Mouse (Mus musculus) testis, postnatal 14 days (tissue): Measurements from ENCODE around the gene Ddx10.
"Not testable (repeated sequence)": the region's sequence is repeated elsewhere in the genome, so short reads cannot be mapped to it uniquely, and the experiment has no call there.

Source experiments
- DNase-seq: peaks from one replicate; pipeline ENCODE4 v3.0.0; 2021; ENCODE audit warnings: low spot score

Ddx10 gene

GRCm38 (mm10) chr9:53144266-53144665, 103.6 kb downstream of the Ddx10 start:
- DNase-seq: no peak

- DNase-seq: no peak
Observed at GRCm38 (mm10) chr9:53143508-53143907, 104.3 kb downstream of the Ddx10 start.

DNA sequence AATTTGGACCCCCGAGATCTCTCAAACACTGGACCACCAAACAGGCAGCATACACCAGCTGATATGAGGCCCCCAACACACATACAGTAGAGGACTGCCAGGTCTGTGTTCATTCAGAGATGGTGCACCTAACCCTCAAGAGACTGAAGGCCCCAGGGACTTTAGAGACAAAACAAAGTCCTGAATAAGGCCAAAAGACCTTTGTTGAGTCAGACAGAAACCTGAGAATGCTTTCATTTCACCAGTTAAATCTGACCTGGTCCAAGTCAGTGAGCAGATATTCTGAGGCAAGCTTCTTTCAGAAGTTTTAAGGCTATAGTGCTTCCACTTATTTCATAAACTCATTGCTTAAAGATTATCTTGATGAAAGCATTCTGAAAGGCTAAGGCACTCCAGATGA, 105.4 kb downstream of the Ddx10 start:
- not testable (repeated sequence) for DNase-seq

- no peak for DNase-seq
Observed at GRCm38 (mm10) chr9:53140610-53141165, 107.2 kb downstream of the Ddx10 start.

DNA sequence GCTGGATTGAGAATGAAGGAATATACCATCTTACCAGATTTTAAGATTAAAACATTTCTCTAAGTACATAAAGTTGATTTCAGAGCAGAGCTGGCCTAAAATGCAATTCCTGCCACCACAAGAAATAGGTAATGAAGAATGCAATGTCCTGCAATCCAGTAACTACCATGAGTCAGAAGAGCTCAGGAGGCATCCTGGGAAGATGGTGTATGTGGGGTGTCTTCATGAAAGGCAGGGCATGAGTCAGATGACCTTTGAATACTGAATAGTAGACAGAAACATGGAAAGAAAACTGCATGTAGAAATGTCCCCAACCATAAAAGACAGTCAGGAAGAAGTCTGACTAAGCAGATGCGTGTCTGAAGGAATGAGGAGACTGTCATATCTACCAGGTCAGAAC, 115.0 kb downstream of the Ddx10 start:
- DNase-seq: no peak

DNA sequence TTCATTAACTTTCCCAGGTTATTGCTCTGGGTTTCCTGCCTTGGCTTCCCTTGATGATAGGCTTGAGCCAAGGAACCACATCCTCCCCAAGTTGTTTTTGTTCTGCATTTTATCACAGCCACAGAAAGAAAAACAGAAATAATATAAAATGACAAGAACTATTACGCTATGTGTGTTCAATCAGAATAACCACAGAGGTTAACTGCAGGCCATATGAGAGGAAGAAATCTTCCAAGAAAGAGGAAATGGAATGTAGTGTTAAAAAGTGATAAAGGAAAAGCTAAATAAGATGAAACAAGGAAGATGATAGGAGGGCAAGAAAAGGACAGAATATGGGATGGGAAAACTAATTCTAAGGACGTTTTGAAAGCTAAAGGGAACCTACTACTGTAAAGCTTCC, 117.4 kb downstream of the Ddx10 start:
- no peak for DNase-seq

- no peak for DNase-seq
Observed at GRCm38 (mm10) chr9:53101103-53101502, 146.8 kb downstream of the Ddx10 start.

DNA sequence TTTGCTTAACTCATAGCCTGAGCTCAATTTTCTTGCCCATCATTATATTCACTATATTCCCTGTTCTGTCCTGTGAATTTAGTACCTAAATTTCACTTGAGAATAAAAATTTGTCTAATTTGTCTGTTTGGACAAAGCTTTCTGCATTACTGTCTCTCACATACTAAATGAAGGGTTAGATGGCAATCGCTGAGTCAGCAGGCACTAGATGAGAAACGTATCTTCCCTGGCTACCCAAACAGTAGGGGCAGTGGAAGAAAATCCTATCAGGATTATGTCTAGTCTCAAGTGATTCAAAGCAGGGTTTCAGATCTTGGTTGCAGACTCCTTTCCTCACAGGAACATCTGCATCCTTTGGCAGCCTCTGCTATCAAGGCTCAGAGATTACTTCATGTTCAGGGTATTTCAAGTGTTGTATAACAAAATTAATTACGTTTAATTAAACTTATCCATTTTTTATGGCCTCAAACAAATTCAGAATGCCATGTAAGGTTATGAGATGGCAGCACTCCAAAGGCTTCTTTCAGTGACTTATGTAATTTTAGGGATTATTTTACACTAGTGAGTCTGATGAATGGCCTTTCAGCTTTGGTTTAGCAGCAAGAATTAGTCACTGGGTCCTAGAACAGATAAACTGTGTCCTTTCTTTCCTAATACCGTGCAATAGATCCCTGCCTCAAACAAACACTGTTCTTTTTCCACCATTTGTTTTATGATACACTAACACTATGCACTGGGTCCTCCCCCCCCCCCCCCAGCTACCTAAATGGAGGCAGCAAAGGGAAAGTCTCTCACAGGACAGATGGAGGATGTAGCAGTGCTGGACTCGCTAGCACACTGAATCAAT, 152.3 kb downstream of the Ddx10 start:
- no peak for DNase-seq

- peak; percentile 43 for DNase-seq
Observed at GRCm38 (mm10) chr9:53094536-53094935, 153.3 kb downstream of the Ddx10 start.

- DNase-seq: no peak
Observed at GRCm38 (mm10) chr9:53077626-53078025, 170.2 kb downstream of the Ddx10 start.

GRCm38 (mm10) chr9:53075931-53076330, 171.9 kb downstream of the Ddx10 start:
- DNase-seq: no peak

- peak; percentile 27 for DNase-seq
Observed at GRCm38 (mm10) chr9:53074443-53074842, 173.4 kb downstream of the Ddx10 start.

DNA sequence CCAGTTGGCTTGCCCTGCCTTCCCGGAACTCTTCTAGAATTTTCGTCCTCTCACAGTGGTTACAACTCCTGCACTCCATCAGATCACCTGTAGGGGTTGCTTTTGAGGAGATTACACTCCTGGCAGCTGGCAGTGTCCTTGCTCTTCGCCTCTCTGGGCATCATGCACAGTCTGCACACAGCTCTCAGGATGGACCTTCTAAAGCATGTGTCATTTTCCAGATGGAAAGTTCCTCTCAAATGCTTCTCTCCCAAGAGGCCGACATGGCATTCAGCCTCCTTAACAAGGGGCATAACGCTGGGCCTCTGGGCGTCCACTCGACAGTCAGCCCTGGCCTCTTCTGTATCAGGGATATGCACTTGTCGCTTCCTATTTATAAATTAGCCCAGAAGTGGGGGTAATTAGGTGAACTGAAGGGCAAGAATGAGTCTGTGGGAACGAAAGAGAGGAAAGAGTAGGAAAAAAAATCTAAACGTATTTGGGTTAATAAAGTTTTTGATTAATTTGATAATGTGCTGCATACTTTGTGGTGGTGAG, 174.2 kb downstream of the Ddx10 start:
- no peak for DNase-seq

DNA sequence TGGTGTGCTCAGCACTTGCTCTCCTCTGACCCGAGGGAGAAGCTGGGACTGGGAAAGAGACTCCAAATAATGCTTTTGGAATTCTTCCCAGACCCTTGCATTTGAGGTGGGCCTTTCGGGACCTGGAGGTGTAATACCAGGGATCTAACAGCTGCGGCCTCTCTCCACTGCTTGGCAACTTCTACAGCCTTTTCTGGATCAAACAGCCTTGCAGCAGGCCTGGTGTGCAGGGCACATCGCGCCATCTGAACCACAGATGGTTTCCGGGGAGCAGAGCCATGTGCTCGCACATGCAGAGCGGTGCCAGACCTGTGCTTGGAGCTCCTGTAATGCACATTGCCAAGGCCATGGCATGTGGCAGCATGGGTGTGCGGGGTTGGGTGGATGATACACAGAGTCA, 175.8 kb downstream of the Ddx10 start:
- no peak for DNase-seq

- peak; percentile 52 for DNase-seq
Observed at GRCm38 (mm10) chr9:53070875-53071524, 176.9 kb downstream of the Ddx10 start.

GRCm38 (mm10) chr9:53068166-53068565, 179.7 kb downstream of the Ddx10 start:
- no peak for DNase-seq

DNA sequence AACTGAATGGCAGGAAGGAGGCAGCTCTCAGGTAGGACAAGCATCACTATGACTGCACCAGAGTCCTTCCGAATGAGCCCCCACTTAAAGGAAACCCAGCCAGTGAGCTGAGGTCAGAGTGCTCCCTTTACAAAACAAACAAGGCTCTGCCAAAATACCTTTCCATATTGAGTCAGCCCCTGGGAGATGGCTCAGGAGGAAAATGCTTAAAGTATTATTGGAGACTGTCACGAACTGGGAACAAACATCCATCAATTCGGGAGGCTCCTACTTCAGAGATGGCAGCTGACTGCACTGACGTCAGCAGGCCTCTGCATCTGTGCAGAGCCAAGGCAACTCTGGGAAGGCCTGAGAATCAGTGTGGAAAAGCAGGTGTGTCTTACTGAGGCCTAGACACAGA, 181.4 kb downstream of the Ddx10 start:
- no peak for DNase-seq

DNA sequence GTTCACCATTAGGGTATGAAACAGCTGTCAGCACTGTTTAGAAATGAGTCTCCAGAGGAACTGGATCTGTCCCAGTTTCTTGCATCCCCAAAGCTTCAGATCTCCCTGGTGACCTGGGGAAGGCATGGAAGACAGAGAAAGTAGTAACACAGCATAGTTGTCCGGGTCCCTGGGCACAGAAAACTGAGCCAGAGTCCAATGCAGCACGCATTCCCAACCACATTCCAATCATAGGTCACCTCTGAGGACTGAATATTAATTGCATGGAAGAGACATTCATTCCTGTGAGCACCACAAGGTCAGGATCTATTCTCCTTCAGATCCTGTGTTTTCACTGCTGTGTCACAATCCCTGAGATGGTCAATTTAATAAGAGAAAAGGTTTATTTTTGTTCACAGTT, 182.8 kb downstream of the Ddx10 start:
- no peak for DNase-seq

DNA sequence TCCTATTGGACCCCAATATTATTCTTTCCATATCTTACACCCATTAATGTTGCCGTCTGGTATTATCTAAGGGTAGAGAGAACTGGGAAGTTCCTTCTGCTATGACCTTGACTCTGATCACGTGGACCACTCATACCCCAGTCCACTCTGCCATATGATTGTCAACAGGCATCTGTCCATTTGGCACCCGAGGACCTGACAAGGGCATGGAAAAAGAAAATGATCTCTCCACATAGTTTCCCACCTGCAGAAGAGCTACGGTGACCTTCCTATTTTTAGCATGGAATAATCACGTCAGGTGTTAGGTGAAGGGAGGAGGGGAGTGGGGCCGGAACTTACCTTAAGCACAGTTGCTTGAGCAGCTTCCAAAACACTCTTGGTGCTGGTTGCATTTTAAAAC, 183.3 kb downstream of the Ddx10 start:
- no peak for DNase-seq

DNA sequence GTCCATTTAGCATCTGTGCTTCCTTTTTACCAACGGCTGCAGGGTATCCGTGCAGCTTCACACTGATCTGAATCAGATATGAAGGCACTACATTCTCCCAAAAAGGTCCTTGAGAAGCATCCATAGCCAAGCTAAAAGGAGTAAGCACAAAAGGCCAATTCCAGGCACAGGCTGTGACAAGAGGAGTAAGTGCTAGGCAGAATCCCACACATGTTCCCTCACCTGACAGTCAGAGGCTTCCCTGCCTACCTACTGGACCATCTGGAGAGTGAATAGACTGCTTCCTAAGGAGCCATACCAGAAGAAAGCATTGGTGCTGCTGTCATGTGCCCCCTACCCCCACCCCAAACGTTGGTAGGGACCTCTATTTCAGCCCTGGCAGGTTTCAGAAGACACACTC, 192.5 kb downstream of the Ddx10 start:
- no peak for DNase-seq
